Mouse (Mus musculus): ENCODE measurements around the gene Pmpcb. TPM values are rescaled to one million over a fixed set of nuclear protein-coding genes. Genes with fewer than 3 reads are reported as not detected.

Gene Pmpcb
- total and polyA plus RNA-seq, 2 experiments from 2014 or later: 64.7 to 68.6 TPM

DNA sequence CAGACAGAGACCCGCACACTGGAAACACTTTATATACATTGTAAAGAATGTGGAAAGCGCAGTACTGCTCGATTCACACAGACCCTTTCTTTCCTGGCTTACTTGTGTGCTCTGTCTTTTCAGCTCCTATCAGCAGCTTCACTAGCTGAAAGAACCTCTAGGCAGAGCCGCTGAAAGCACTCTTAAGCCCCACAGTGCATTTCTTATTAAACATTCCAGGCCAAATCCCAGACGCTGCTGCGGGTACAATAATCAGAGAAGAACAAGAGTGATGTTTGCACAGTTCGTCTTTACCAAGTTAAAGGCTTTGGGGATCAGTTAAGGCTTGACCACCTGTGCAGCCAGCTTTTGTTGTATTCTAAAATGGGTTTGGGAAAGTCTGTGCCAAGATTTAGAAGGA lies 12.1 kb upstream of the Pmpcb start:
- 8% methylated on average over 7 of the region's 7 CpGs for WGBS
- Histone ChIP-seq H3K9ac (replicated peaks; ENCODE audit: low read length, poor library complexity, severe bottlenecking) (no peak overlapping the region), H3K9me3 (ENCODE audit: low read length) (no peaks in the 10 kb centered on the region), H3K4me1 (ENCODE audit: insufficient read depth, low read length) (no peaks in the 10 kb centered on the region), H3K27ac (ENCODE audit: low read depth, low read length) (peak overlapping the region; percentile 67), H3K4me3 (ENCODE audit: low read depth, low read length) (no peak overlapping the region), H3K36me3 (ENCODE audit: insufficient read depth, low read length) (no peaks in the 10 kb centered on the region), H3K27me3 (ENCODE audit: insufficient read depth, low read length) (no peaks in the 10 kb centered on the region), H3K4me2 (ENCODE audit: low read depth, low read length, poor library complexity, severe bottlenecking) (no peak overlapping the region)
- no peak for TF ChIP-seq CTCF (IDR thresholded peaks at IDR 0.05)
- DNase-seq (ENCODE audit: low spot score) (peak; percentile 21), ATAC-seq (ENCODE audit: low FRiP score) (peak; percentile 54; the same call in 1 of the 2 replicates)

- DNase-seq (ENCODE audit: low spot score): no peak
- no peak for TF ChIP-seq CTCF (IDR thresholded peaks at IDR 0.05)
- Histone ChIP-seq H3K9me3 (ENCODE audit: low read length) (no peaks in the 10 kb centered on the region), H3K4me1 (ENCODE audit: insufficient read depth, low read length) (no peaks in the 10 kb centered on the region; the same call in 1 of the 2 replicates), H3K36me3 (ENCODE audit: insufficient read depth, low read length) (no peaks in the 10 kb centered on the region), H3K9ac (replicated peaks; ENCODE audit: low read length, poor library complexity, severe bottlenecking) (no peak overlapping the region), H3K27ac (ENCODE audit: low read depth, low read length) (no peak overlapping the region), H3K4me3 (ENCODE audit: low read depth, low read length) (no peak overlapping the region), H3K4me2 (ENCODE audit: low read depth, low read length, poor library complexity, severe bottlenecking) (no peak overlapping the region), H3K27me3 (ENCODE audit: insufficient read depth, low read length) (no peaks in the 10 kb centered on the region)
- no peak for ATAC-seq (ENCODE audit: low FRiP score)
- WGBS: 93% methylated on average over 5 of the region's 5 CpGs
Observed at GRCm38 (mm10) chr5:21729107-21729506, 7.8 kb upstream of the Pmpcb start.

DNA sequence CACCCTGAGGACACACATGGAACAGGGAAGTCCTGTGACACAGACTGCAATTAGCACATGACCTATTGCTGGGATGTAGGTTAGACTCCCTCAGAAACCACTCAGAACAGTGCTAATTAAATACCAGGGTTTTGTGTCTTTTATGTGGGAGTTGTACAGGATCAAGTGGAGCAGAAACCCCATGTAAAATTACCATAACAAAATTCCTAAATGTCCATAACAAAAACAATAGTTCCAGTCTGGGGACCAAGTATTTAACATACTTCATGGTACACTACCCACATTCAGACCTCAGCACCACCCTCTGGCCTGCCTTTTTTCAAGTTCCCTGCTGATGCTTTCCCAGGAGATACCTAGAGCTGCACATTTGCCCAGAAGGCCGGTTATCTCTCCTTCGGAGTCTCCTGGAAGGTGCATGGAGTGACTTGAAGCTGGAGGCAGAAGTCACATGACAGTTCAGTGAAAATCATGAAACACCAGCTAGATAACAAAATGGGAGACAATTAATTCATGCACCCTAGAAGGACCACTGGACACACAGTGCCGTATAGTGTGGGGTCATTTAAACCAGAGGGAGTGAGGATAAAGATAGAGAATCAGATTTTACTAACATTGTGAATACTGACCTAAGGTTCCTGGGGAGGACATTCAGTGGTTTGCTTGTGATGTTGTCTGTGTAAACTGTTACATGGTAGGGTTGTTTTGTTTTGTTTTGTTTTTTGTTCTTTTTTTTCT lies 4.6 kb upstream of the Pmpcb start:
- DNase-seq (ENCODE audit: low spot score) (no peak), ATAC-seq (ENCODE audit: low FRiP score) (no peak)
- Histone ChIP-seq H3K4me1 (ENCODE audit: insufficient read depth, low read length) (no peaks in the 10 kb centered on the region; the same call in 1 of the 2 replicates), H3K9ac (replicated peaks; ENCODE audit: low read length, poor library complexity, severe bottlenecking) (no peak overlapping the region), H3K27me3 (ENCODE audit: insufficient read depth, low read length) (no peaks in the 10 kb centered on the region), H3K4me3 (ENCODE audit: low read depth, low read length) (no peak overlapping the region), H3K9me3 (ENCODE audit: low read length) (no peaks in the 10 kb centered on the region), H3K27ac (ENCODE audit: low read depth, low read length) (0 out of 2 replicates have a peak overlapping the region, but pooled peaks have one; percentile 12), H3K4me2 (ENCODE audit: low read depth, low read length, poor library complexity, severe bottlenecking) (no peak overlapping the region), H3K36me3 (ENCODE audit: insufficient read depth, low read length) (no peaks in the 10 kb centered on the region)
- WGBS: 22% methylated on average over 3 of the region's 3 CpGs
- no peak for TF ChIP-seq CTCF (IDR thresholded peaks at IDR 0.05)

DNA sequence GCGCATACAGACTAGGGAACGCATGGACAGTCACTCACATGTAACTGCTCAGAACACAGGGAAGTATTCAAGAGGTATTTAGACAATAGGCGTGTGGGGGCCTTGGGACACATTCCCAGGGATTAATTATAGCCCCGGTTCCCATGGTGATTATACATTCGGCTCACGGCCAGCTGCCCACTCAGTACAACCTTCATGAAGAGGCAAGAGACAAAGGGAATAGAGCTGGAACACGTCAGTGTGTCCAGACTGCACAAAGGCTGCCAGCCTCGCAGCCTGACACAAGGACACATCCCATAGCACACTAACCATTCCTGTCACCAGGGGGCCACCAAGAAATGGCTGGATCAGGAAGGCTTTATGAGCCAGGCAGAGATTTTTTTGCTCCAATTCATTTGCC lies 4.0 kb upstream of the Pmpcb start:
- 6% methylated on average over 8 of the region's 8 CpGs for WGBS
- Histone ChIP-seq H3K4me3 (ENCODE audit: low read depth, low read length) (no peak overlapping the region), H3K9me3 (ENCODE audit: low read length) (no peaks in the 10 kb centered on the region), H3K36me3 (ENCODE audit: insufficient read depth, low read length) (no peaks in the 10 kb centered on the region), H3K9ac (replicated peaks; ENCODE audit: low read length, poor library complexity, severe bottlenecking) (no peak overlapping the region), H3K4me2 (ENCODE audit: low read depth, low read length, poor library complexity, severe bottlenecking) (no peak overlapping the region), H3K4me1 (ENCODE audit: insufficient read depth, low read length) (peaks cover 3% of the 10 kb centered on the region; the same call in 1 of the 2 replicates), H3K27me3 (ENCODE audit: insufficient read depth, low read length) (no peaks in the 10 kb centered on the region), H3K27ac (ENCODE audit: low read depth, low read length) (peak overlapping the region; percentile 62)
- DNase-seq (ENCODE audit: low spot score) (peak; percentile 83), ATAC-seq (ENCODE audit: low FRiP score) (peak; percentile 59)
- TF ChIP-seq CTCF (IDR thresholded peaks at IDR 0.05): peak; percentile 70

- no peak for TF ChIP-seq CTCF (IDR thresholded peaks at IDR 0.05)
- no peaks in the 10 kb centered on the region for H3K9me3 ChIP-seq (ENCODE audit: low read length)
- H3K4me1 ChIP-seq (ENCODE audit: insufficient read depth, low read length): peaks cover 5% of the 10 kb centered on the region; the same call in 1 of the 2 replicates
- no peak overlapping the region for H3K4me2 ChIP-seq (ENCODE audit: low read depth, low read length, poor library complexity, severe bottlenecking)
- peaks cover 11% of the 10 kb centered on the region for H3K36me3 ChIP-seq (ENCODE audit: insufficient read depth, low read length)
- H3K9ac ChIP-seq (replicated peaks; ENCODE audit: low read length, poor library complexity, severe bottlenecking): no peak overlapping the region
- H3K27ac ChIP-seq (ENCODE audit: low read depth, low read length): no peak overlapping the region
- H3K27me3 ChIP-seq (ENCODE audit: insufficient read depth, low read length): no peaks in the 10 kb centered on the region
- 85% methylated on average over 20 of the region's 20 CpGs for WGBS
- H3K4me3 ChIP-seq (ENCODE audit: low read depth, low read length): no peak overlapping the region
- ATAC-seq (ENCODE audit: low FRiP score): no peak
- no peak for DNase-seq (ENCODE audit: low spot score)
Observed at GRCm38 (mm10) chr5:21735100-21735499, 1.8 kb upstream of the Pmpcb start.

DNA sequence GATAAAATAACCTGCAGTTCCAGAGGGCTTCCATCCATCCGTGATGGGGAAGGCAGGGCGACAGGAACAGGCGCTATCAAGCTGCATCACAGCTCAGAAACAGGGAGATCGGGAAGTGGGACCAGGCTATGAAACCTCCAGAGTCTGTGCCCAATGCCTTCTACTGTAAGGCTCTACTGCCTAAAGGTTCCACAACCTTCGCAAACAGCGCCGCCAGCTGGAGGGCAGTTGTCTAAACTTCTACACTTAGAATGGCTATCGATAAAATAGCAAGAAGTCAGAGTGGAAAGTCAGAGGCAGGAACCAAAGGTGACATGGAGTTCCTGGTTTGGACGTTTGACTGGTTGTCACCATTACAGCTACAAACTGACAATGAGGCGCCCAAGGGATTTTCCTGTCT lies 1.4 kb upstream of the Pmpcb start:
- H3K9me3 ChIP-seq (ENCODE audit: low read length): no peaks in the 10 kb centered on the region
- H3K36me3 ChIP-seq (ENCODE audit: insufficient read depth, low read length): peaks cover 15% of the 10 kb centered on the region
- peak; percentile 61 for DNase-seq (ENCODE audit: low spot score)
- peak; percentile 72 for TF ChIP-seq CTCF (IDR thresholded peaks at IDR 0.05)
- no peak overlapping the region for H3K9ac ChIP-seq (replicated peaks; ENCODE audit: low read length, poor library complexity, severe bottlenecking)
- no peaks in the 10 kb centered on the region for H3K27me3 ChIP-seq (ENCODE audit: insufficient read depth, low read length)
- H3K27ac ChIP-seq (ENCODE audit: low read depth, low read length): no peak overlapping the region
- peaks cover 5% of the 10 kb centered on the region; the same call in 1 of the 2 replicates for H3K4me1 ChIP-seq (ENCODE audit: insufficient read depth, low read length)
- H3K4me2 ChIP-seq (ENCODE audit: low read depth, low read length, poor library complexity, severe bottlenecking): 0 out of 2 replicates have a peak overlapping the region, but pooled peaks have one; percentile 15
- ATAC-seq (ENCODE audit: low FRiP score): no peak
- 30% methylated on average over 10 of the region's 10 CpGs for WGBS
- H3K4me3 ChIP-seq (ENCODE audit: low read depth, low read length): no peak overlapping the region

Measured in midbrain, postnatal 0 days (tissue).